Mouse (Mus musculus): ENCODE data around the gene Srr.

Srr gene

GRCm38 (mm10) chr11:74863471-74863870 lies 62.3 kb downstream of the Srr start:
- DNase-seq (ENCODE audit: low spot score): peak; percentile 24

- DNase-seq (ENCODE audit: low spot score): no peak
These were observed 63.6 kb downstream of the Srr start for GRCm38 (mm10) chr11:74862129-74862528.

GRCm38 (mm10) chr11:74857756-74858155 lies 68.0 kb downstream of the Srr start:
- no peak for DNase-seq (ENCODE audit: low spot score)
